Mouse (Mus musculus) G1E (cell line): ENCODE data around the gene Gpr3.

Experiments used
- CTCF ChIP-seq: IDR thresholded peaks from 2 replicates; pipeline ENCODE4 v1.5.1; 2012; ENCODE audit warnings: low read depth, low read length, inconsistent platforms, mixed read lengths
- GATA1 ChIP-seq: IDR thresholded peaks from 2 replicates; pipeline ENCODE4 v1.6.1; 2012; ENCODE audit warnings: borderline replicate concordance, low read length, inconsistent platforms, mixed read lengths
- POLR2AphosphoS5 ChIP-seq: IDR thresholded peaks from 2 replicates; pipeline ENCODE4 v1.6.1; 2012; ENCODE audit warnings: low read depth, low read length, inconsistent platforms; ENCODE audit not compliant: insufficient replicate concordance

- TF ChIP-seq CTCF (no peak), POLR2AphosphoS5 (no peak), GATA1 (no peak)
Observed at GRCm38 (mm10) chr4:133253412-133253811, 41.1 kb upstream of the Gpr3 start.
